8 mouse cellular contexts compared by ENCODE assay signal in genomic region chr1:6135066-6135465, GRCm38 (mm10).
A peak's percentile ranks its signal among the peaks of the same experiment; 100 is the strongest.
DNase-seq lines count a peak whose midpoint lies in the region; ATAC-seq lines count a peak whose summit lies in the region.

No protein-coding gene starts in this region.

- H3K27ac ChIP-seq in forebrain, embryonic 12.5 days: no peak overlapping the region
- H3K27ac ChIP-seq in forebrain, embryonic 16.5 days (ENCODE audit: low read length): no peak overlapping the region
- no peak overlapping the region for H3K27ac ChIP-seq in midbrain, embryonic 12.5 days (replicated peaks)
- H3K27ac ChIP-seq in midbrain, embryonic 15.5 days: no peak overlapping the region

- H3K4me1 ChIP-seq in forebrain, embryonic 12.5 days: no peaks in the 10 kb centered on the region
- H3K4me1 ChIP-seq in forebrain, embryonic 16.5 days (replicated peaks; ENCODE audit: control insufficient read depth, insufficient read depth, low read length): no peaks in the 10 kb centered on the region
- H3K4me1 ChIP-seq in midbrain, embryonic 12.5 days: no peaks in the 10 kb centered on the region
- H3K4me1 ChIP-seq in midbrain, embryonic 15.5 days: no peaks in the 10 kb centered on the region

- DNase-seq in forelimb bud, embryonic 11.5 days (ENCODE audit: low read depth, low spot score): peak; percentile 32
- DNase-seq in right cerebral cortex, postnatal 25 days: peak; percentile 3
- no peak for DNase-seq in urinary bladder, postnatal 4 days (ENCODE audit: low spot score in 2 of 2)
- DNase-seq in heart, adult 8-10 months (ENCODE audit: low spot score): no peak

- no peak overlapping the region for H3K4me2 ChIP-seq in forebrain, embryonic 12.5 days
- H3K4me2 ChIP-seq in forebrain, embryonic 16.5 days (ENCODE audit: low read length): no peak overlapping the region
- no peak overlapping the region for H3K4me2 ChIP-seq in midbrain, embryonic 12.5 days (replicated peaks)
- no peak overlapping the region for H3K4me2 ChIP-seq in midbrain, embryonic 15.5 days

- H3K36me3 ChIP-seq in forebrain, embryonic 12.5 days (replicated peaks): no peaks in the 10 kb centered on the region
- H3K36me3 ChIP-seq in forebrain, embryonic 16.5 days (ENCODE audit: control insufficient read depth, insufficient read depth): no peaks in the 10 kb centered on the region
- no peaks in the 10 kb centered on the region for H3K36me3 ChIP-seq in midbrain, embryonic 12.5 days
- H3K36me3 ChIP-seq in midbrain, embryonic 15.5 days (replicated peaks): no peaks in the 10 kb centered on the region

- no peaks in the 10 kb centered on the region for H3K27me3 ChIP-seq in forebrain, embryonic 12.5 days
- no peaks in the 10 kb centered on the region for H3K27me3 ChIP-seq in forebrain, embryonic 16.5 days (replicated peaks; ENCODE audit: control insufficient read depth, insufficient read depth, low read length)
- no peaks in the 10 kb centered on the region for H3K27me3 ChIP-seq in midbrain, embryonic 12.5 days
- no peaks in the 10 kb centered on the region for H3K27me3 ChIP-seq in midbrain, embryonic 15.5 days (replicated peaks)

- WGBS in forebrain, embryonic 12.5 days: 19% methylated on average over 3 of the region's 3 CpGs
- 27% methylated on average over 3 of the region's 3 CpGs for WGBS in forebrain, embryonic 16.5 days
- WGBS in midbrain, embryonic 12.5 days: 25% methylated on average over 3 of the region's 3 CpGs
- 22% methylated on average over 3 of the region's 3 CpGs for WGBS in midbrain, embryonic 15.5 days

- peak; percentile 64; the same call in 1 of the 2 replicates for ATAC-seq in forebrain, embryonic 12.5 days (ENCODE audit: low FRiP score)
- no peak for ATAC-seq in forebrain, embryonic 16.5 days
- ATAC-seq in midbrain, embryonic 12.5 days (ENCODE audit: low FRiP score, low read depth): 0 out of 2 replicates have a peak, but pooled peaks have one; percentile 38
- no peak for ATAC-seq in midbrain, embryonic 15.5 days (replicated peaks)

- H3K9me3 ChIP-seq in forebrain, embryonic 12.5 days: no peaks in the 10 kb centered on the region
- no peaks in the 10 kb centered on the region for H3K9me3 ChIP-seq in forebrain, embryonic 16.5 days (ENCODE audit: control insufficient read depth, low read length)
- H3K9me3 ChIP-seq in midbrain, embryonic 12.5 days: no peaks in the 10 kb centered on the region
- no peaks in the 10 kb centered on the region for H3K9me3 ChIP-seq in midbrain, embryonic 15.5 days

- H3K4me3 ChIP-seq in forebrain, embryonic 12.5 days (replicated peaks): no peak overlapping the region
- no peak overlapping the region for H3K4me3 ChIP-seq in forebrain, embryonic 16.5 days (replicated peaks; ENCODE audit: low read length)
- no peak overlapping the region for H3K4me3 ChIP-seq in midbrain, embryonic 12.5 days
- no peak overlapping the region for H3K4me3 ChIP-seq in midbrain, embryonic 15.5 days

- no peak overlapping the region for H3K9ac ChIP-seq in forebrain, embryonic 12.5 days
- H3K9ac ChIP-seq in forebrain, embryonic 16.5 days (replicated peaks; ENCODE audit: low read depth, low read length): no peak overlapping the region
- no peak overlapping the region for H3K9ac ChIP-seq in midbrain, embryonic 12.5 days (replicated peaks)
- no peak overlapping the region for H3K9ac ChIP-seq in midbrain, embryonic 15.5 days

Comparison
In these comparisons a context has a peak if more than half of its experiments do, and no peak if none do; other contexts are left out.
1. ATAC-seq: peak in forebrain, embryonic 12.5 days (single experiment) and midbrain, embryonic 12.5 days (single experiment); none in forebrain, embryonic 16.5 days (single experiment) and midbrain, embryonic 15.5 days (single experiment).
2. DNase-seq: peak in forelimb bud, embryonic 11.5 days (single experiment) and right cerebral cortex, postnatal 25 days (single experiment); none in urinary bladder, postnatal 4 days (0 of 2) and heart, adult 8-10 months (single experiment).